Mouse (Mus musculus) neural tube, embryonic 11.5 days (tissue): ENCODE results near the gene Crebbp. TPM values are rescaled to one million over a fixed set of nuclear protein-coding genes. Genes with fewer than 3 reads are reported as not detected.
"Not testable (repeated sequence)": the region's sequence is repeated elsewhere in the genome, so short reads cannot be mapped to it uniquely, and the experiment has no call there.

ENCODE experiments used
- ATAC-seq: fragments of 200-750 bp; cut with Nextera tagmentation; 2 replicates; pipeline ENCODE4 v1.8.0; 2017; ENCODE audit warnings: moderate number of reproducible peaks, mild to moderate bottlenecking, moderate TSS enrichment, moderate library complexity; ENCODE audit not compliant: insufficient read depth, low FRiP score, low TSS enrichment
- DNase-seq: peaks from one replicate; pipeline ENCODE4 v3.0.0-alpha.2; 2015; ENCODE audit warnings: low spot score
- H3K27ac ChIP-seq: fragments of 300-500 bp; sonication (generic); 2 replicates; pipeline ENCODE4 v1.5.1; 2014; ENCODE audit warnings: low read depth, mild to moderate bottlenecking, low read length
- H3K27me3 ChIP-seq: fragments of 300-500 bp; sonication (generic); 2 replicates; pipeline ENCODE4 v1.6.1; 2014; ENCODE audit warnings: mild to moderate bottlenecking, low read length, mixed read lengths; ENCODE audit not compliant: control insufficient read depth, insufficient read depth
- H3K36me3 ChIP-seq: fragments of 300-500 bp; sonication (generic); 2 replicates; pipeline ENCODE4 v1.6.1; 2014; ENCODE audit warnings: mild to moderate bottlenecking, low read length, moderate library complexity, mixed read lengths; ENCODE audit not compliant: control insufficient read depth, insufficient read depth
- H3K4me1 ChIP-seq: fragments of 300-500 bp; sonication (generic); 2 replicates; pipeline ENCODE4 v1.6.1; 2014; ENCODE audit warnings: low read length, mixed read lengths; ENCODE audit not compliant: control insufficient read depth, insufficient read depth
- H3K4me2 ChIP-seq: fragments of 300-500 bp; sonication (generic); 2 replicates; pipeline ENCODE4 v1.6.1; 2014; ENCODE audit warnings: low read depth, mild to moderate bottlenecking, moderate library complexity
- H3K4me3 ChIP-seq: fragments of 300-500 bp; sonication (generic); 2 replicates; pipeline ENCODE4 v1.5.1; 2014; ENCODE audit warnings: low read depth, low read length
- H3K9ac ChIP-seq: fragments of 300-500 bp; sonication (generic); 2 replicates; pipeline ENCODE4 v1.6.1; 2014; ENCODE audit warnings: mild to moderate bottlenecking, low read length
- H3K9me3 ChIP-seq: fragments of 300-500 bp; sonication (generic); 2 replicates; pipeline ENCODE4 v1.6.1; 2016; ENCODE audit warnings: low read length; ENCODE audit not compliant: control insufficient read depth
- WGBS: fragments of 180-500 bp; shearing (Covaris S2); extraction: QIAGEN DNeasy Blood & Tissue Kit; methylation state at CpG from one replicate; pipeline ENCODE4 v1.1.7; 2014; 5-methylcytosine and 5-hydroxymethylcytosine counted together
- polyA plus RNA-seq: library from polyadenylated mRNA; unstranded; fragments of >200 nt; fragmentation: Nextera tagmentation; extraction: Ambion mirVana; gene quantifications from 2 replicates; pipeline ENCODE4 v1.2.1, GENCODE M21; 2014

Crebbp gene
- polyA plus RNA-seq, 1 experiment from 2014 or later = 34.3 TPM

GRCm38 (mm10) chr16:4117072-4117471 lies 96.7 kb downstream of the Crebbp start:
- WGBS = 97% methylated on average over 4 of the region's 4 CpGs
- no peak overlapping the region for H3K4me3 ChIP-seq
- no peak for DNase-seq
- no peak overlapping the region for H3K27ac ChIP-seq
- no peak for ATAC-seq
- H3K4me1 ChIP-seq = no peaks in the 10 kb centered on the region
- no peaks in the 10 kb centered on the region for H3K27me3 ChIP-seq
- no peak overlapping the region for H3K9ac ChIP-seq
- peaks cover 15% of the 10 kb centered on the region for H3K36me3 ChIP-seq
- H3K9me3 ChIP-seq = no peaks in the 10 kb centered on the region
- H3K4me2 ChIP-seq = no peak overlapping the region

- Histone ChIP-seq H3K9ac (no peak overlapping the region), H3K9me3 (no peaks in the 10 kb centered on the region), H3K4me3 (no peak overlapping the region), H3K36me3 (peaks cover 7% of the 10 kb centered on the region), H3K4me1 (no peaks in the 10 kb centered on the region), H3K4me2 (no peak overlapping the region), H3K27ac (no peak overlapping the region), H3K27me3 (no peaks in the 10 kb centered on the region)
- 96% methylated on average over 2 of the region's 2 CpGs for WGBS
- DNase-seq (no peak), ATAC-seq (no peak)
Measured at GRCm38 (mm10) chr16:4100374-4100773, 113.4 kb downstream of the Crebbp start.

- WGBS = 100% methylated on average over 1 of the region's 1 CpGs
- no peak for ATAC-seq
- no peaks in the 10 kb centered on the region for H3K4me1 ChIP-seq
- no peak overlapping the region for H3K4me3 ChIP-seq
- no peak overlapping the region for H3K9ac ChIP-seq
- no peak overlapping the region for H3K27ac ChIP-seq
- no peak for DNase-seq
- no peaks in the 10 kb centered on the region for H3K9me3 ChIP-seq
- H3K36me3 ChIP-seq = peaks cover 14% of the 10 kb centered on the region
- no peak overlapping the region for H3K4me2 ChIP-seq
- no peaks in the 10 kb centered on the region for H3K27me3 ChIP-seq
Measured at GRCm38 (mm10) chr16:4097521-4097920, 116.3 kb downstream of the Crebbp start.

GRCm38 (mm10) chr16:4096898-4097297 lies 116.9 kb downstream of the Crebbp start:
- Histone ChIP-seq H3K4me2 (no peak overlapping the region), H3K4me3 (no peak overlapping the region), H3K27ac (no peak overlapping the region), H3K9me3 (no peaks in the 10 kb centered on the region), H3K27me3 (no peaks in the 10 kb centered on the region), H3K4me1 (no peaks in the 10 kb centered on the region), H3K36me3 (peaks cover 16% of the 10 kb centered on the region), H3K9ac (no peak overlapping the region)
- DNase-seq (no peak), ATAC-seq (no peak)

- Histone ChIP-seq H3K4me2 (no peak overlapping the region), H3K9me3 (no peaks in the 10 kb centered on the region), H3K27me3 (no peaks in the 10 kb centered on the region), H3K27ac (no peak overlapping the region), H3K4me1 (no peaks in the 10 kb centered on the region), H3K4me3 (no peak overlapping the region), H3K9ac (no peak overlapping the region), H3K36me3 (peaks cover 23% of the 10 kb centered on the region)
- WGBS = 98% methylated on average over 3 of the region's 3 CpGs
- DNase-seq (no peak), ATAC-seq (no peak)
Measured at GRCm38 (mm10) chr16:4096141-4096540, 117.7 kb downstream of the Crebbp start.

- Histone ChIP-seq H3K4me2 (no peak overlapping the region), H3K9ac (no peak overlapping the region), H3K4me3 (no peak overlapping the region), H3K4me1 (no peaks in the 10 kb centered on the region), H3K27ac (no peak overlapping the region), H3K9me3 (no peaks in the 10 kb centered on the region), H3K36me3 (peaks cover 50% of the 10 kb centered on the region), H3K27me3 (no peaks in the 10 kb centered on the region)
- DNase-seq = no peak
- WGBS = 92% methylated on average over 8 of the region's 8 CpGs
- ATAC-seq = no peak
Measured at GRCm38 (mm10) chr16:4087214-4087913, 126.4 kb downstream of the Crebbp start.

GRCm38 (mm10) chr16:4085851-4086387 lies 127.9 kb downstream of the Crebbp start:
- ATAC-seq (no peak), DNase-seq (no peak)
- H3K36me3 ChIP-seq = peaks cover 41% of the 10 kb centered on the region
- H3K27me3 ChIP-seq = no peaks in the 10 kb centered on the region
- 98% methylated on average over 9 of the region's 9 CpGs for WGBS
- H3K4me1 ChIP-seq = no peaks in the 10 kb centered on the region
- no peak overlapping the region for H3K4me3 ChIP-seq
- no peaks in the 10 kb centered on the region for H3K9me3 ChIP-seq
- no peak overlapping the region for H3K27ac ChIP-seq
- H3K4me2 ChIP-seq = no peak overlapping the region
- H3K9ac ChIP-seq = no peak overlapping the region

GRCm38 (mm10) chr16:4085051-4085450 lies 128.7 kb downstream of the Crebbp start:
- Histone ChIP-seq H3K27me3 (no peaks in the 10 kb centered on the region), H3K36me3 (peaks cover 41% of the 10 kb centered on the region), H3K4me3 (no peak overlapping the region), H3K9me3 (no peaks in the 10 kb centered on the region), H3K9ac (no peak overlapping the region), H3K27ac (no peak overlapping the region), H3K4me2 (no peak overlapping the region), H3K4me1 (no peaks in the 10 kb centered on the region)
- no peak for ATAC-seq
- no peak for DNase-seq
- 94% methylated on average over 7 of the region's 7 CpGs for WGBS

- not testable (repeated sequence) for H3K9ac ChIP-seq, H3K27ac ChIP-seq, H3K4me1 ChIP-seq, H3K9me3 ChIP-seq, H3K4me2 ChIP-seq, DNase-seq, H3K4me3 ChIP-seq, H3K27me3 ChIP-seq, ATAC-seq
- 76% methylated on average over 3 of the region's 3 CpGs for WGBS
- peaks cover 14% of the 10 kb centered on the region for H3K36me3 ChIP-seq
Measured at GRCm38 (mm10) chr16:4080419-4080818, 133.4 kb downstream of the Crebbp start.
